Mouse (Mus musculus) liver, postnatal 0 days (tissue): Measurements from ENCODE around the gene Stx8.

Source experiments
- CTCF ChIP-seq: sonication (generic); IDR thresholded peaks from 2 replicates; pipeline ENCODE4 v1.5.1; 2016; ENCODE audit warnings: antibody characterized with exemption, low read depth
- EP300 ChIP-seq: IDR thresholded peaks from 2 replicates; pipeline ENCODE4 v1.6.1; 2016; ENCODE audit warnings: antibody characterized with exemption, low read depth, mild to moderate bottlenecking

- no peak for TF ChIP-seq CTCF
- TF ChIP-seq EP300 = no peak
Measured at GRCm38 (mm10) chr11:68201811-68202459, 235.9 kb downstream of the Stx8 start.
